In the genomic region with DNA sequence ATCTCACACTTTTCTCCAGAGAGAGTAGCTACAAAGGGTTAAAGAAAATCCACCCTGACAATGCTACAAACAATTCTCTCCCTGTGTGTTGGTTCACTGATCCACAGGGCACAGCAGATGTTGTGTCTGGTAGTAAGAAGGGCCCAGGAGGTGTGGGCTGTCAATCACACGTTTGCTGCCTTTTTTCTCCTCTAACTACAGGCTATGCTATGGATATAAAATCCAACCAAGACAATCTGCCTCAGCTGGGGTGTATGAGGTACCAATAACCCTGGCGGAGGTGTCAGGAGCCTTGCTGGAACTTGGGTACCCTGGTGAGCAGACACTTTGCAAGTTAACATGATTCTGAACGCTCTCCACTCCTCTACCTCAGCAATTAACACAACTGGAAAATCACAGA, we compare ENCODE assay signal across 15 mouse cellular contexts.
A peak's percentile ranks its signal among the peaks of the same experiment; 100 is the strongest.
DNase-seq lines count a peak whose midpoint lies in the region; ATAC-seq and TF ChIP-seq lines count a peak whose summit lies in the region.
"Had no signal": no experiment of that assay in that cellular context is flagged by ENCODE, and none has a peak within 500 bp of the region (broad histone marks: within the 10 kb centered on the region; RNA-seq: fewer than 3 reads in every experiment).

No protein-coding gene starts in this region.

- ATAC-seq in embryonic facial prominence, embryonic 11.5 days (replicated peaks; ENCODE audit: insufficient number of reproducible peaks, low FRiP score, low TSS enrichment, low read depth): peak; percentile 73; the same call in 1 of the 2 replicates
- ATAC-seq in forebrain, postnatal 0 days: 0 out of 2 replicates have a peak, but pooled peaks have one; percentile 32
- ATAC-seq in midbrain, embryonic 12.5 days (ENCODE audit: low FRiP score, low read depth): peak; percentile 95
- ATAC-seq in liver, postnatal 0 days: no peak
- no peak for ATAC-seq in CD4-positive, CD25-positive, alpha-beta regulatory T cell, adult 4 months
- ATAC-seq: intestine, postnatal 0 days; Patski had no signal

- no peak overlapping the region for H3K27ac ChIP-seq in embryonic facial prominence, embryonic 11.5 days (replicated peaks; ENCODE audit: low read depth, low read length)
- no peak overlapping the region; the same call in 1 of the 2 replicates for H3K27ac ChIP-seq in forebrain, postnatal 0 days (ENCODE audit: low read depth, low read length)
- peak overlapping the region; percentile 81 for H3K27ac ChIP-seq in midbrain, embryonic 12.5 days (replicated peaks)
- no peak overlapping the region for H3K27ac ChIP-seq in liver, postnatal 0 days (ENCODE audit: low read depth)

- H3K4me1 ChIP-seq in embryonic facial prominence, embryonic 11.5 days (ENCODE audit: control insufficient read depth, insufficient read depth, low read length): no peaks in the 10 kb centered on the region
- no peaks in the 10 kb centered on the region for H3K4me1 ChIP-seq in forebrain, postnatal 0 days (ENCODE audit: insufficient read depth)
- H3K4me1 ChIP-seq in midbrain, embryonic 12.5 days: peaks cover 12% of the 10 kb centered on the region
- H3K4me1 ChIP-seq in liver, postnatal 0 days (ENCODE audit: insufficient read depth): no peaks in the 10 kb centered on the region

- no peak for TF ChIP-seq EP300 in liver, postnatal 0 days (IDR thresholded peaks at IDR 0.05; ENCODE audit: low read depth)

- WGBS in embryonic facial prominence, embryonic 11.5 days: 15% methylated on average over 3 of the region's 3 CpGs
- 9% methylated on average over 3 of the region's 3 CpGs for WGBS in forebrain, postnatal 0 days
- WGBS in midbrain, embryonic 12.5 days: 6% methylated on average over 3 of the region's 3 CpGs
- 34% methylated on average over 3 of the region's 3 CpGs for WGBS in liver, postnatal 0 days (ENCODE audit: insufficient replicate concordance)

- no peaks in the 10 kb centered on the region for H3K36me3 ChIP-seq in embryonic facial prominence, embryonic 11.5 days (replicated peaks; ENCODE audit: control insufficient read depth, insufficient read depth, low read depth, low read length)
- no peaks in the 10 kb centered on the region for H3K36me3 ChIP-seq in forebrain, postnatal 0 days (ENCODE audit: insufficient read depth)
- H3K36me3 ChIP-seq in midbrain, embryonic 12.5 days: no peaks in the 10 kb centered on the region
- H3K36me3 ChIP-seq in liver, postnatal 0 days (replicated peaks; ENCODE audit: insufficient read depth, low read length): no peaks in the 10 kb centered on the region

- no peak overlapping the region for H3K4me2 ChIP-seq in embryonic facial prominence, embryonic 11.5 days (ENCODE audit: low read depth, low read length)
- no peak overlapping the region for H3K4me2 ChIP-seq in forebrain, postnatal 0 days (ENCODE audit: low read depth)
- H3K4me2 ChIP-seq in midbrain, embryonic 12.5 days (replicated peaks): 0 out of 2 replicates have a peak overlapping the region, but pooled peaks have one; percentile 2
- no peak overlapping the region for H3K4me2 ChIP-seq in liver, postnatal 0 days (ENCODE audit: low read depth, low read length)

- no peak overlapping the region for H3K9ac ChIP-seq in embryonic facial prominence, embryonic 11.5 days (replicated peaks; ENCODE audit: low read length)
- no peak overlapping the region for H3K9ac ChIP-seq in forebrain, postnatal 0 days
- no peak overlapping the region for H3K9ac ChIP-seq in midbrain, embryonic 12.5 days (replicated peaks)
- no peak overlapping the region for H3K9ac ChIP-seq in liver, postnatal 0 days (replicated peaks)

- H3K27me3 ChIP-seq in embryonic facial prominence, embryonic 11.5 days (ENCODE audit: control insufficient read depth, insufficient read depth, low read length): no peaks in the 10 kb centered on the region
- H3K27me3 ChIP-seq in forebrain, postnatal 0 days (ENCODE audit: insufficient read depth, low read length): no peaks in the 10 kb centered on the region
- H3K27me3 ChIP-seq in midbrain, embryonic 12.5 days: no peaks in the 10 kb centered on the region
- H3K27me3 ChIP-seq in liver, postnatal 0 days (ENCODE audit: insufficient read depth, low read length): no peaks in the 10 kb centered on the region
- H3K27me3 ChIP-seq: Patski had no signal

- peak; percentile 6 for DNase-seq in embryonic facial prominence, embryonic 11.5 days (ENCODE audit: low spot score)
- DNase-seq in forebrain, postnatal 0 days: no peak
- peak; percentile 37 for DNase-seq in retina, postnatal 1 day
- no peak for DNase-seq in gastrocnemius, postnatal 25 days
- no peak for DNase-seq in liver, postnatal 0 days
- DNase-seq: adrenal gland, adult 2 months; heart, adult 18-20 months; heart, postnatal 14 days; kidney, postnatal 25 days; liver; thymus, postnatal 25 days had no signal

- TF ChIP-seq CTCF in forebrain, postnatal 0 days (IDR thresholded peaks at IDR 0.05; ENCODE audit: low read depth): no peak
- no peak for TF ChIP-seq CTCF in liver, postnatal 0 days (IDR thresholded peaks at IDR 0.05; ENCODE audit: low read depth)

- no peaks in the 10 kb centered on the region for H3K9me3 ChIP-seq in embryonic facial prominence, embryonic 11.5 days (replicated peaks; ENCODE audit: control insufficient read depth, low read length)
- H3K9me3 ChIP-seq in forebrain, postnatal 0 days (ENCODE audit: low read length): no peaks in the 10 kb centered on the region
- H3K9me3 ChIP-seq in midbrain, embryonic 12.5 days: no peaks in the 10 kb centered on the region
- no peaks in the 10 kb centered on the region for H3K9me3 ChIP-seq in liver, postnatal 0 days (ENCODE audit: low read length)

- no peak overlapping the region for H3K4me3 ChIP-seq in embryonic facial prominence, embryonic 11.5 days (ENCODE audit: low read depth, low read length)
- no peak overlapping the region for H3K4me3 ChIP-seq in forebrain, postnatal 0 days (ENCODE audit: low read depth, low read length)
- no peak overlapping the region for H3K4me3 ChIP-seq in midbrain, embryonic 12.5 days
- H3K4me3 ChIP-seq in liver, postnatal 0 days (ENCODE audit: low read depth, low read length): no peak overlapping the region

Comparison
In these comparisons a context has a peak if more than half of its experiments do, and no peak if none do; other contexts are left out.
1. ATAC-seq: peak in embryonic facial prominence, embryonic 11.5 days (single experiment), forebrain, postnatal 0 days (single experiment) and midbrain, embryonic 12.5 days (single experiment); none in liver, postnatal 0 days (single experiment) and CD4-positive, CD25-positive, alpha-beta regulatory T cell, adult 4 months (single experiment).
2. DNase-seq: peak in embryonic facial prominence, embryonic 11.5 days (single experiment) and retina, postnatal 1 day (single experiment); none in forebrain, postnatal 0 days (single experiment), gastrocnemius, postnatal 25 days (single experiment) and liver, postnatal 0 days (single experiment).